Mouse (Mus musculus): ENCODE measurements around the gene Gm28308. TPM values are rescaled to one million over a fixed set of nuclear protein-coding genes. Genes with fewer than 3 reads are reported as not detected.

Gm28308 gene
- total RNA-seq, 2 experiments from 2014 or later = not detected

GRCm38 (mm10) chr6:52252775-52253376, 39.7 kb upstream of the Gm28308 start:
- DNase-seq (ENCODE audit: extremely low spot score in 1 of 2, low spot score in 2 of 2) = no peak
- no peak for TF ChIP-seq CTCF (IDR thresholded peaks at IDR 0.05)
- Histone ChIP-seq H3K4me3 (no peak overlapping the region), H3K27ac (no peak overlapping the region)
- intact Hi-C loops (cut with DNase I) = no loop called here

DNA sequence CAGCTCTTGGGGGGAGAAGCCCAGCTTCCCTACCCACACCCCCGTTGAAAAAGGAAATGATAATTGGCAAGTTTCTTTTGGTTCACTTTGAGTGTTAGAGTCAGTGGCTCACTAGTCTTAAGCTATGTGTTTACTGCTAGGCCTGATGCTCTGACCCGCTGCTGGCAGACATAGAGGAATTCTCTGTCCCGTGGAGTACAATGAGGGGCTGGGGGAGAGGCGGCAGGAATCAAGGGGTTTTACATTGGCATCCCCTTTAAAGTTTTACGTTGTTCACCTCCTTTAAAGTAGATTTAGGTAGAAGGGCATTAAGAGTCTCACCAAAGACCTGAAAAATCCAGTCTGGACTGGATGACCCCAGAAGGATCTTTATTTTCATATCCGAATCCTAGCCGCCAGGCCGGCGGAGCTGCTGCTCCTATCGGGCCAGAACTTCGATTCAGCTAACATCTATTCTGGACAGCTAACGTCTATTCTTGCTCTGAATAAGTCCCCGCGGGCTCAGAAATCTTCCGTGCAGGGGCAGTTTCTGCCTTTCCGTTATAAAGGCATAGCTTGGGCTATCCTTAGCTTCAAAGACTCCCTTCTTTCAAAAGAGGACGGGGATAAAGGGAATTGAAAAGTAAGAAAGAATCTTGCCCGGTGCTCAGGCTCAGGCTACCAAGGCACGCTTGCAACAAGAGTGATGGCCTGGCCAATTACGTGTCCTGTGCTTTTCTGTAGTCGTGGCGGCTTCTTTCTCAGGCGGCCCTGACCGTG, 39.1 kb upstream of the Gm28308 start:
- no peak overlapping the region for H3K4me3 ChIP-seq
- TF ChIP-seq CTCF (IDR thresholded peaks at IDR 0.05) = no peak
- intact Hi-C loops (cut with DNase I) = no loop called here
- H3K27ac ChIP-seq = no peak overlapping the region
- no peak for DNase-seq (ENCODE audit: extremely low spot score in 1 of 2, low spot score in 2 of 2)

- Histone ChIP-seq H3K4me3 (no peak overlapping the region), H3K27ac (no peak overlapping the region)
- intact Hi-C loops (cut with DNase I) = no loop called here
- no peak for TF ChIP-seq CTCF (IDR thresholded peaks at IDR 0.05)
- DNase-seq (ENCODE audit: extremely low spot score in 1 of 2, low spot score in 2 of 2) = no peak
Observed at GRCm38 (mm10) chr6:52251177-52251879, 38.2 kb upstream of the Gm28308 start.

DNA sequence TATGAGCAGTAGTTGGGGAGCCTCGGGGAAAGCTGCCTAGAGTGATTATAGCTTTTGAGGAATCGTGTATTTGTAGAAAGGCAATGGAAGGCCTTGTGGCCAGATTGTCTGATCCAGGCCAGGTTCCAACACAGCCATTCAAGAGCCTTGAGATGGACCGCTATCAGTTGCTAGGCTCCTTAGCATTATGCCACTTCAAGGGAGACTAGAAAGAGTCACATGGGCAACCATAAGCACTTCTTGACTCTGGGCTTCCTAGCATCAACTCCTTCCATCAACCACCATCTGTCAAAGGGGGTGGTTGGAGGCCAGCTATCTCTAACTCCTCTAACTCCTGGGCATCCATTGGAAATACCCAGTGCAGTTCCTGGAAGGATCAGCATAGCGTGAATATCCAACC, 36.7 kb upstream of the Gm28308 start:
- Histone ChIP-seq H3K27ac (no peak overlapping the region), H3K4me3 (no peak overlapping the region)
- intact Hi-C loops (cut with DNase I) = no loop called here
- TF ChIP-seq CTCF (IDR thresholded peaks at IDR 0.05) = no peak
- DNase-seq (ENCODE audit: extremely low spot score in 1 of 2, low spot score in 2 of 2) = no peak

GRCm38 (mm10) chr6:52249415-52249738, 36.2 kb upstream of the Gm28308 start:
- intact Hi-C loops (cut with DNase I) = no loop called here
- TF ChIP-seq CTCF (IDR thresholded peaks at IDR 0.05) = no peak
- Histone ChIP-seq H3K27ac (no peak overlapping the region), H3K4me3 (no peak overlapping the region)
- DNase-seq (ENCODE audit: extremely low spot score in 1 of 2, low spot score in 2 of 2) = no peak

DNA sequence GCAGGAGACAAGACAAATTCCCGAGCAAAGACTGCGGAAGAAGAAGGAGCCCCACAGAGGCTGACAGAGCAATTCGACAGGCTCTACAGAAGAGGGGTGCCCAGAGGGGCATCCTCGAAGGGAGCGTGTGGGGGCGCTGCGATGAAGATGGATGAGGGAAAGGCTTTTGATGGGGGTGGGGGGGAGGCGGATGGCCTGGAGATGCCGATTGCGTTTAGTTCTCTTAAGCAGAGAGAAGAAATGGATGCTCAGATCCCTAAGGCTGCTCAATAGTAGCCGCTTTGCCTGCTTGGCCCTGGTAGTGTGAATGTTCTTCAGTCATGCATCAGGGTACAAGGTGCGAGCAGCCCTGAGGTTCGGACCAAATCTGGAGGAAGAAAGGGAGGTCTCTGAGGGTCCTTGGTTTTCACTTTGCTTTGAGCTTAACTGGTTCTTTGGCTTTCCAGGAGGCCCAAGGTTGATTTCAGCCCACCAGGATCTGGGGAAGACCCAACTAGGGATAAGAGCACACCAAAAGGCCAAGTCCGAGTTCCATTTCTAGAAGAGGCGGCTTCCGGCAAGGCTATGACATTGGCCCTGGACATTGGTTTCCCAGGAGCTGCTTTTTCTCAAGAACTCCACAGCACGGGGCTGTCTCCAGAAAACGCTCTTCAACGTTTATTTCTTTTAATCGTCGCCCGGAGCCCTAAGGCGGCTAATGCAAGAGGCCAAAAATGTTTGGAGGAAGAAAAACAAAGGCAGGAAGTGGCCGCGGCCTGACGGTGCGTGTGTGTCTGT, 35.7 kb upstream of the Gm28308 start:
- TF ChIP-seq CTCF (IDR thresholded peaks at IDR 0.05) = no peak
- no peak for DNase-seq (ENCODE audit: extremely low spot score in 1 of 2, low spot score in 2 of 2)
- Histone ChIP-seq H3K27ac (no peak overlapping the region), H3K4me3 (no peak overlapping the region)
- intact Hi-C loops (cut with DNase I) = no loop called here

DNA sequence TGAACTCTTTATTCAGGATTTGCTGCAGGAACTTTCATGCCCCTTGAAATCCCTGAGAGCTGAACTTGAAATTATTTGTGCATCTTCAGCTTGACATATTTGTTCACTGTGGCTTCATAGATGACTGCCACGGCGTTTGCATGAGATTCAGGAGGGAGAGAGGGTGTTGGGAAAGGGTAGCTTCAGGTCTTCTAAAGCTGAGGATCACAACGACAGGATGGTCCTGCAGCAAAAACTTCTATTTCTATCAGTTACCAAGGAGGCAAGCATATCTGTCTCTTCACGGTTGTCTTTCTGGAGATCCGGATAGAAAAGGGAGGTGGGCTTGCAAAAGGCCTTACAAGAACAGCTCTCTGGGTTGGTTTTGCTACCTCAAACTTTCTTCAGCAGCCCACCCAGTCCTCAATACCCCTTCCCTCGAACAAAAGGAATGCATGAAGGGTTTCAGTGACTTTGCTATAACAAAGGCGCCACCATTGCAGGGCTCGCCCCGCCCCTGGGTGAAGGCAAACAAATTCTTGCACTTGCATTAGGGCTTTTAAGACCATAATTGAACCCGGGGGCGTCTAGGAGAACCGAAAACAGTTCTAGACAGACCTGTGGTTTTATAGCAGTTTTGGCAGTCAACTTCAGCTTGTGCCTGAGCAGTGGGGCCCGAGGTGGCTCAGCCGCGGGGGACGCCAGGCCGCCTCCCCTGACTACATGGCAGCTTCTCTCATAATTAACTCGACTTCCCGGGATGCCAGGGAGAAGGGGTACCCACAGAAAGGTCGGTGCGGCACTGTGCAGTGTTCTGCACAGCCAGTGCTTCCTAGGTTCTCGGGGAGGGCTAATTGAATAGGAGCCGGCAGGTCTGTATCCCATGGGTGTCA, 34.9 kb upstream of the Gm28308 start:
- Histone ChIP-seq H3K27ac (no peak overlapping the region), H3K4me3 (no peak overlapping the region)
- intact Hi-C loops (cut with DNase I) = no loop called here
- no peak for TF ChIP-seq CTCF (IDR thresholded peaks at IDR 0.05)
- no peak for DNase-seq (ENCODE audit: extremely low spot score in 1 of 2, low spot score in 2 of 2)

GRCm38 (mm10) chr6:52246916-52247315, 33.8 kb upstream of the Gm28308 start:
- intact Hi-C loops (cut with DNase I) = no loop called here
- no peak for DNase-seq (ENCODE audit: extremely low spot score in 1 of 2, low spot score in 2 of 2)
- no peak for TF ChIP-seq CTCF (IDR thresholded peaks at IDR 0.05)
- no peak overlapping the region for H3K27ac ChIP-seq
- no peak overlapping the region for H3K4me3 ChIP-seq

DNA sequence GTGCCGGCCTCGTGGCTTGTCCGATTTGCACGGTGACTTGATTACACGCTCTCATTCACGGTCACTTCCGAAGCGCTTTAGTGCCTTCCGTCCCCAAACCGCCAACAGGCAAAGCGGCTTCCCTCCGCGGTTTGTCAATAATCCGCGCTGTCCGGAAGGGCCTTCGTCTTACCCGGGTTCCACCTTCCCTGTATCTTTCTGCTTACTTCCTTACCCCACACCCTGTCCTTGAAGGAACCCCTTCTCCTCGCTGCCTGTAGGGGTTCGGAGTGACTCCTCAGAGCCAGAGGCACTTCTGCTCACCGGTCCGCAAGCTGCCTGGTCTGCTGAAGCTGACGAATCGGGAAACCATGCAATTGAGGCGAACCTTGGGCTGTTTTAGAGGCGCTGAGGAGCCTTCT, 33.3 kb upstream of the Gm28308 start:
- intact Hi-C loops (cut with DNase I) = no loop called here
- Histone ChIP-seq H3K4me3 (no peak overlapping the region), H3K27ac (no peak overlapping the region)
- no peak for DNase-seq (ENCODE audit: extremely low spot score in 1 of 2, low spot score in 2 of 2)
- no peak for TF ChIP-seq CTCF (IDR thresholded peaks at IDR 0.05)

DNA sequence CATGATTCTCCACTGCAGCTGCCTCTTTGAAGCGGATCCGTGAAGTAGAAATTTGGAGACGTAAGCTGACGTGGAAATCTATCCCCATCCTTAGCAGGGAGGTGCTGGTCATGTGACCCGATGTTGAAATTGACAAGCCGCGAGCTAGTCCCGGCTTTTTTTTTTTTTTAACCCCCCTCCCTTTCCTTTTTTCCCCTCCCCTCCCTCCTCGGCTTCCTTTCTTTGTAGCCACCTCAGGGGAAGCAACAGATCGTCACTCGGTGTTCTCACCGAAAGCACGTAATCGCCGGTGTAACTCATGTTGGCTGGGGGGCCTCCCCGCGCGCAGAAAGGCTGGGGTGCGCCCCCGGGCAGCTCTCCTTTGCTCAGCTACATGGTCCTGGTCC, 32.6 kb upstream of the Gm28308 start, which contains the start of gene Hoxa11:
Gene Hoxa11 (minus strand): TSS at position 54 of the 386 bp plus-strand sequence.
- DNase-seq (ENCODE audit: extremely low spot score in 1 of 2, low spot score in 2 of 2) = no peak
- no peak for TF ChIP-seq CTCF (IDR thresholded peaks at IDR 0.05)
- intact Hi-C loops (cut with DNase I) = no loop called here
- no peak within 1 kb of the TSS for H3K27ac ChIP-seq
- H3K4me3 ChIP-seq = no peak within 1 kb of the TSS

Measured in left cerebral cortex, adult 2 months (tissue).